Mouse (Mus musculus) megakaryocyte, embryonic 14.5 days (primary cell): ENCODE measurements around the gene Ddx19a.
"Not testable (repeated sequence)": the region's sequence is repeated elsewhere in the genome, so short reads cannot be mapped to it uniquely, and the experiment has no call there.

Experiments used
- FLI1 ChIP-seq: IDR thresholded peaks from 2 replicates; pipeline ENCODE4 v1.6.1; 2012; ENCODE audit warnings: low read length, inconsistent platforms, mixed read lengths
- GATA1 ChIP-seq: IDR thresholded peaks from 3 replicates; pipeline ENCODE4 v1.6.1; 2012; ENCODE audit warnings: mixed read lengths, low read length, inconsistent platforms, borderline replicate concordance

DNA sequence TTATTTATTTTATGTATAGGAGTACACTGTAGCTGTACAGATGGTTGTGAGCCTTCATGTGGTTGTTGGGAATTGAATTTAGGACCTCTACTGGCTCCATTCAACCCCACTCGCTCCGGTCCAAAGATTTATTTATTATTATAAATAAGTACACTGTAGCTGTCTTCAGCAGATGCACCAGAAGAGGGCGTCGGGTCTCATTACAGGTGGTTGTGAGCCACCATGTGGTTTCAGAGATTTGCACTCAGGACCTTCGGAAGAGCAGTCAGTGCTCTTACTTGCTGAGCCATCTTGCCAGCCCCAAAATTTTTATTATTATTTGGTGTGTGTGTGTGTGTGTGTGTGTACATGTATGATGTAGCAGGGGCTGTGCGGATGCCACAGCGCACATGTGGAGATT, 39.0 kb downstream of the Ddx19a start:
- not testable (repeated sequence) for TF ChIP-seq GATA1, FLI1
